Mouse (Mus musculus) liver, embryonic 16.5 days (tissue): ENCODE results near the gene Leng1. TPM values are rescaled to one million over a fixed set of nuclear protein-coding genes. Genes with fewer than 3 reads are reported as not detected.

Experiments used
- ATAC-seq: fragments of 200-750 bp; cut with Nextera tagmentation; 2 replicates; pipeline ENCODE4 v1.8.0; 2017; ENCODE audit warnings: low read depth, mild to moderate bottlenecking, moderate number of reproducible peaks, moderate library complexity
- H3K27ac ChIP-seq: fragments of 300-500 bp; sonication (generic); 2 replicates; pipeline ENCODE4 v1.5.1; 2014; ENCODE audit warnings: mild to moderate bottlenecking, low read length
- H3K27me3 ChIP-seq: fragments of 300-500 bp; sonication (generic); 2 replicates; pipeline ENCODE4 v1.6.1; 2014; ENCODE audit warnings: low read depth, low read length, mixed read lengths; ENCODE audit not compliant: control insufficient read depth, insufficient read depth
- H3K36me3 ChIP-seq: fragments of 300-500 bp; sonication (generic); 2 replicates; pipeline ENCODE4 v1.6.1; 2014; ENCODE audit warnings: mild to moderate bottlenecking; ENCODE audit not compliant: control insufficient read depth, insufficient read depth
- H3K4me1 ChIP-seq: fragments of 300-500 bp; sonication (generic); 2 replicates; pipeline ENCODE4 v1.6.1; 2014; ENCODE audit warnings: low read depth, low read length, mixed read lengths; ENCODE audit not compliant: control insufficient read depth
- H3K4me2 ChIP-seq: fragments of 300-500 bp; sonication (generic); 2 replicates; pipeline ENCODE4 v1.6.1; 2014; ENCODE audit warnings: low read depth, low read length, mixed read lengths
- H3K4me3 ChIP-seq: fragments of 300-500 bp; sonication (generic); 2 replicates; pipeline ENCODE4 v1.5.1; 2014; ENCODE audit warnings: low read depth, mild to moderate bottlenecking, low read length
- H3K9ac ChIP-seq: fragments of 300-500 bp; sonication (generic); 2 replicates; pipeline ENCODE4 v1.6.1; 2014; ENCODE audit warnings: low read depth, low read length
- H3K9me3 ChIP-seq: fragments of 300-500 bp; sonication (generic); replicated peaks from 2 replicates; pipeline ENCODE4 v1.6.1; 2016; ENCODE audit warnings: low read length; ENCODE audit not compliant: control insufficient read depth
- whole genome bisulfite sequencing: fragments of 180-500 bp; shearing (Covaris S2); extraction: QIAGEN DNeasy Blood & Tissue Kit; methylation state at CpG from one replicate; pipeline ENCODE4 v1.1.7; 2014; ENCODE audit not compliant: insufficient replicate concordance; 5-methylcytosine and 5-hydroxymethylcytosine counted together
- polyA plus RNA-seq: library from polyadenylated mRNA; unstranded; fragments of >200 nt; fragmentation: Nextera tagmentation; extraction: Ambion mirVana; gene quantifications from 2 replicates; pipeline ENCODE4 v1.2.1, GENCODE M21; 2015

Leng1 gene
- polyA plus RNA-seq, 1 experiment from 2014 or later, result 6.0 TPM

DNA sequence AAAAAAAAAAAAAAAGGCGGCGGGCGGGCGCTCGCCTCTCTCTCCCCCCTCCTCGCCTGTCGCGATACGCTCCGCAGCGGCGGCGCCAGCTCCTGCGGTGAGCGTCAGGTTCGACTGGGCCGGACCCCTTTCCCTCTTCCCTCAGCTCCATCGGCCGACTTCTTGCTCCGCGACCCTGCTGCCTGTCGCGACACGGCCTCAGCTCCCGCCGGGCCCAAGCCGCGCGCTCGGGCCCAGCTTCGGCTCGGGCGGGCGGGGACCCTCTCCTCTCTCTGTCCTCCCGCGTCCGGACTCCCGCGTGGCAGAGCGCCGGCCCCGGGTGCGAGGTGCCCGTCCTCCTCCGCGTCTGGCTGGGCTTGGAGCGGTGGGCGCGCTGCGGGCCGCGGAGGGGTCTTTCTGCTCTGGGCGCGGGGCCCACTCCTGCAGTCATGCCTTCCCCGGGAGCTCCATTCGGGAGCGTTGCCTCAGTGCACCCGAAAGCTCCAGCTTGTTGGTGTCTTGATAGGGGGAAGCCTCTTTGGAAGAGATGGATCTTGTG lies 20.1 kb downstream of the Leng1 start:
- peak overlapping the region; percentile 96 for H3K27ac ChIP-seq
- H3K9me3 ChIP-seq, result no peaks in the 10 kb centered on the region
- WGBS, result under 1% methylated on average over 53 of the region's 58 CpGs
- peak overlapping the region; percentile 99 for H3K9ac ChIP-seq
- no peak for ATAC-seq
- no peaks in the 10 kb centered on the region for H3K27me3 ChIP-seq
- H3K36me3 ChIP-seq, result peaks cover 14% of the 10 kb centered on the region
- H3K4me3 ChIP-seq, result peak overlapping the region; percentile 96
- peak overlapping the region; percentile 91 for H3K4me2 ChIP-seq
- peaks cover 35% of the 10 kb centered on the region for H3K4me1 ChIP-seq

DNA sequence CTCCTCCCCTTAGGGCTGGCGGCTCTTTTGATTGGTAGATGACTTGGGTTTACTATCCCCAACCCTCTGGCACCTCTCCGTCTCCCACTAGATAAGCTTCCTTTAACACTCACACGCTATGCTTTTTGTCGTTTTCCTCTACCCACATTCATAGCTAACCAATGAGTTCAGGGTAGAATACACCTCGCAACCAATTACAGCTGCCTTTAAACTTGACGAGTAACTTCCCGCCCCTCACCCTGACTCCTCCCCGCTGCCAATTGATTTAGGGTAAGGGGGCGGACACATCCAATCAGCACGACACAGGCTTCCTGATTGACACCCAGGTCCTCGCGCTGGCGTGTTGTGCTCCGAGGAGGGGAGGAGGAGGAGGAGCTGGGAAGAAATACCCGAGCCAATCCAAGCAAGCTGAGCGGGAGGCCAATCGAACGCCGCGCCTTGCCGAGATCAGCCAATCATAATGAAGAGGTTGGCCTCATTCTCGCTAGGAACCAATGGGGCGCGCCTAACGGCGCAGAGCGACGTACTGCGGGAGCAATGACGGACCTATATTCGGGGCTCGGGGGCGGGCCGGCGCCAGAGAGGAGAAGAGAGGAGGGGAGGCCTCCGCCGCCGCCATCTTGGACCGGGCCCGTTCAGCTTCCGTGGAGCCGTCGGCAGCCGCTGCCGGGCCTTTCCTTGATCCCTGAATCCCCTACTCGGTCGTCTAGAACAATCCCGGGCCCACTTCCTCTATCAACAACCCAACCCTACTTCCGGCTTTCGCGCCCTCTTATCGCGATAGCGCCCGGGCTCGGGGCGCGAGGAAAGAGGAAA lies 20.8 kb downstream of the Leng1 start, which contains the start of gene Cnot3:
TSS of gene Cnot3 (plus strand) at position 597 of the 816 bp plus-strand sequence.
- H3K27ac ChIP-seq, result peak within 1 kb of the TSS; percentile 97
- peaks cover 11% of the 10 kb centered on the region for H3K36me3 ChIP-seq
- no peaks in the 10 kb centered on the region for H3K27me3 ChIP-seq
- peak within 1 kb of the TSS; percentile 96 for H3K4me3 ChIP-seq
- H3K4me1 ChIP-seq, result peaks cover 35% of the 10 kb centered on the region
- ATAC-seq, result peak; percentile 95
- no peaks in the 10 kb centered on the region for H3K9me3 ChIP-seq
- peak within 1 kb of the TSS; percentile 99 for H3K9ac ChIP-seq
- WGBS, result under 1% methylated on average over 51 of the region's 58 CpGs
- H3K4me2 ChIP-seq, result peak within 1 kb of the TSS; percentile 91

GRCm38 (mm10) chr7:3644348-3644671 lies 21.3 kb downstream of the Leng1 start:
- no peaks in the 10 kb centered on the region for H3K9me3 ChIP-seq
- ATAC-seq, result no peak
- H3K4me3 ChIP-seq, result peak overlapping the region; percentile 63
- H3K9ac ChIP-seq, result peak overlapping the region; percentile 37; the same call in 1 of the 2 replicates
- H3K27ac ChIP-seq, result peak overlapping the region; percentile 97
- peaks cover 35% of the 10 kb centered on the region for H3K4me1 ChIP-seq
- peak overlapping the region; percentile 78 for H3K4me2 ChIP-seq
- H3K36me3 ChIP-seq, result peaks cover 17% of the 10 kb centered on the region
- H3K27me3 ChIP-seq, result no peaks in the 10 kb centered on the region
- WGBS, result under 1% methylated on average over 11 of the region's 11 CpGs

GRCm38 (mm10) chr7:3643843-3644242 lies 21.8 kb downstream of the Leng1 start:
- ATAC-seq, result no peak
- WGBS, result 10% methylated on average over 9 of the region's 9 CpGs
- Histone ChIP-seq H3K9ac (peak overlapping the region; percentile 37; the same call in 1 of the 2 replicates), H3K36me3 (peaks cover 18% of the 10 kb centered on the region), H3K9me3 (no peaks in the 10 kb centered on the region), H3K4me1 (peaks cover 35% of the 10 kb centered on the region), H3K4me3 (peak overlapping the region; percentile 63), H3K4me2 (peak overlapping the region; percentile 78), H3K27ac (peak overlapping the region; percentile 97), H3K27me3 (no peaks in the 10 kb centered on the region)

DNA sequence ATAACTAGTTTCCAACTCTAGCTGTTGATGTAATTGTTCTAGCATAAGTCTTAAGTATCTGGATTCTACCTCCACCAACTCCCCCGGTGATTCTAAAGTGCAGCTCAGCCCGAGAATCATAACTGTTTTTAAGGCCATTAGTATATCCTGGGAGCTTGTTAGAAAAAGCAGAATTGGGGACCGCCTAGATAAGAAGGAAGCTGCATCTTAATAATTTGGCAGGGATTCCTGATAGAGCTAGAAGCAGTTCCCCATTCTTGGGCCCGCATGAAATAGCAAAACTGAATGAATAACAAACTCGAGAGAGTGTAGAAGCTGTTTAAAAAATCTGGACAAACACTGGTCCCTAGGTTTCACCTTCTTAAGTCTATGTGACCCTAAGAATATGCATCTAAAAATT lies 22.2 kb downstream of the Leng1 start:
- H3K27ac ChIP-seq, result no peak overlapping the region
- H3K4me3 ChIP-seq, result no peak overlapping the region
- WGBS, result 31% methylated on average over 5 of the region's 5 CpGs
- H3K27me3 ChIP-seq, result no peaks in the 10 kb centered on the region
- H3K4me1 ChIP-seq, result peaks cover 32% of the 10 kb centered on the region
- no peak overlapping the region for H3K4me2 ChIP-seq
- no peak for ATAC-seq
- peaks cover 18% of the 10 kb centered on the region for H3K36me3 ChIP-seq
- no peaks in the 10 kb centered on the region for H3K9me3 ChIP-seq
- no peak overlapping the region for H3K9ac ChIP-seq

GRCm38 (mm10) chr7:3630478-3630815 lies 35.2 kb downstream of the Leng1 start:
- Histone ChIP-seq H3K4me1 (peaks cover 17% of the 10 kb centered on the region), H3K4me3 (peak overlapping the region; percentile 72), H3K9ac (peak overlapping the region; percentile 62), H3K27ac (no peak overlapping the region), H3K27me3 (no peaks in the 10 kb centered on the region), H3K4me2 (peak overlapping the region; percentile 94), H3K9me3 (no peaks in the 10 kb centered on the region), H3K36me3 (peaks cover 4% of the 10 kb centered on the region; the same call in 1 of the 2 replicates)
- ATAC-seq, result no peak
- 48% methylated on average over 3 of the region's 3 CpGs for WGBS

DNA sequence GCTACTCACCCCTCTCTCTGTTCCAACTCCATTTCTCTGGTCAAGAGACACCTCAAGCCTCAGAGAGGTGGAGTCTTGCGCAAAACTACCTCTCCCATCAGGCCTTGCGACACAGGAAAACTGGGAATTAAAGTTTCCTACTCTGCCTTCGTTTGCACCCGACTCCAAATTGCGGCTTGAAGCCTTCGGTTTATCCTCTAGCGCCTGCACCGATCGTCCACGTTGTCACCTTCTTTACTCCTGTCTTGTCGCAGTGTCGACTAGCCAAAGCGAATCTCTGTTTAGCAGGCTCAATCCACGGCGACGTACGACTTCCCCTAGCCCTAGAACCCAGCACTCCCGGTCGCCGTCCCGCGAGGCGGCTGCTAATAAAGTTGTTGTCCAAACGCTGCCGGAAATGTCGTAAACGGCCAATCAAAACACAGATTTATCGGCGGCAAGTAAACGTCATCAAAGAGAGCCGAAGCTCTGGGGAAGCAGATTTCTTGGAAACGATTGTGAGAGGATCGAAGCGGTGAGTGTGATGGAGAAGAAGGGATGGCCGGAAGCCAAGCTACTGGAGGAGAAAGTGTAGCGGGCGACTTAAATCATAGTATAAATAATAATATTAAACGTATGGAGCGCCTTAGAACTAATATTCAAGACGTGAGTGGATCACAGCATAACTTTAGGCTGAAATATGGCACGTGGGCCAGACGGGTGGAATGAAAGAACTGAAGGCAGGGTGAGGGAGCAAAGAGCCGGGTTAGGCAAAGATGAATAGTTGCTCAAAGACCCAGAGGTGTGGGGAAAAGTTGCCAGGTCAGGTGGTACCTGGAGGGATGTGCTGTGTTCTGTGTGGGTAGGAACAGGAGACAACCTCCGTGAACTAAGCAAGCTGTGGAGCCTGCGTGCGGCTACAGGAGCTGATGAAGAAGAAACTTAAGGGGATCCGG lies 35.8 kb downstream of the Leng1 start, which contains the start of the genes Tfpt and Prpf31:
TSS of gene Tfpt (minus strand) at position 387 of the 935 bp plus-strand sequence.
TSS of gene Prpf31 (plus strand) at position 443 of the 935 bp plus-strand sequence.
- Histone ChIP-seq H3K9ac (peak within 1 kb of the TSS; percentile 79), H3K9me3 (no peaks in the 10 kb centered on the region), H3K4me2 (peak within 1 kb of the TSS; percentile 94), H3K36me3 (peaks cover 5% of the 10 kb centered on the region; the same call in 1 of the 2 replicates), H3K4me1 (peaks cover 17% of the 10 kb centered on the region), H3K27me3 (no peaks in the 10 kb centered on the region), H3K4me3 (peak within 1 kb of the TSS; percentile 72), H3K27ac (peak within 1 kb of the TSS; percentile 83)
- ATAC-seq, result peak; percentile 90
- under 1% methylated on average over 47 of the region's 47 CpGs for WGBS

- no peak for ATAC-seq
- no peaks in the 10 kb centered on the region for H3K9me3 ChIP-seq
- H3K9ac ChIP-seq, result peak overlapping the region; percentile 79
- H3K27me3 ChIP-seq, result no peaks in the 10 kb centered on the region
- peaks cover 8% of the 10 kb centered on the region for H3K36me3 ChIP-seq
- peaks cover 17% of the 10 kb centered on the region for H3K4me1 ChIP-seq
- H3K27ac ChIP-seq, result peak overlapping the region; percentile 83
- 29% methylated on average over 4 of the region's 4 CpGs for WGBS
- peak overlapping the region; percentile 94 for H3K4me2 ChIP-seq
- H3K4me3 ChIP-seq, result peak overlapping the region; percentile 72
These were observed 36.6 kb downstream of the Leng1 start for GRCm38 (mm10) chr7:3629030-3629429.
